Mouse (Mus musculus) heart, embryonic 15.5 days (tissue): Measurements from ENCODE around the gene Lhfpl2. TPM values are rescaled to one million over a fixed set of nuclear protein-coding genes. Genes with fewer than 3 reads are reported as not detected.

Experiments
- ATAC-seq: fragments of 200-750 bp; cut with Nextera tagmentation; replicated peaks from 2 replicates; pipeline ENCODE4 v1.8.0; 2017; ENCODE audit warnings: low read depth, moderate TSS enrichment; ENCODE audit not compliant: insufficient number of reproducible peaks, insufficient read depth, low FRiP score
- H3K27ac ChIP-seq: fragments of 300-500 bp; sonication (generic); 2 replicates; pipeline ENCODE4 v1.5.1; 2015; ENCODE audit warnings: mild to moderate bottlenecking, inconsistent platforms
- H3K27me3 ChIP-seq: fragments of 300-500 bp; sonication (generic); 2 replicates; pipeline ENCODE4 v1.6.1; 2015; ENCODE audit warnings: inconsistent platforms
- H3K36me3 ChIP-seq: fragments of 300-500 bp; sonication (generic); 2 replicates; pipeline ENCODE4 v1.6.1; 2015; ENCODE audit warnings: mild to moderate bottlenecking, inconsistent platforms
- H3K4me1 ChIP-seq: fragments of 300-500 bp; sonication (generic); replicated peaks from 2 replicates; pipeline ENCODE4 v1.6.1; 2015; ENCODE audit warnings: inconsistent platforms
- H3K4me2 ChIP-seq: fragments of 300-500 bp; sonication (generic); 2 replicates; pipeline ENCODE4 v1.6.1; 2015; ENCODE audit warnings: inconsistent platforms, mild to moderate bottlenecking, moderate library complexity
- H3K4me3 ChIP-seq: fragments of 300-500 bp; sonication (generic); 2 replicates; pipeline ENCODE4 v1.5.1; 2015; ENCODE audit warnings: mild to moderate bottlenecking, inconsistent platforms
- H3K9ac ChIP-seq: fragments of 300-500 bp; sonication (generic); 2 replicates; pipeline ENCODE4 v1.6.1; 2015; ENCODE audit warnings: mild to moderate bottlenecking, inconsistent platforms
- H3K9me3 ChIP-seq: fragments of 300-500 bp; sonication (generic); replicated peaks from 2 replicates; pipeline ENCODE4 v1.6.1; 2016; ENCODE audit warnings: inconsistent platforms
- WGBS: fragments of 180-500 bp; shearing (Covaris S2); methylation state at CpG from one replicate; pipeline ENCODE4 v1.1.7; 2015; ENCODE audit warnings: mixed read lengths; 5-methylcytosine and 5-hydroxymethylcytosine counted together
- polyA plus RNA-seq: library from polyadenylated mRNA; unstranded; fragments of >200 nt; fragmentation: Nextera tagmentation; extraction: Ambion mirVana; gene quantifications from 2 replicates; pipeline ENCODE4 v1.2.1, GENCODE M21; 2015

Lhfpl2 gene
- polyA plus RNA-seq, 1 experiment from 2014 or later, result 24.9 TPM

DNA sequence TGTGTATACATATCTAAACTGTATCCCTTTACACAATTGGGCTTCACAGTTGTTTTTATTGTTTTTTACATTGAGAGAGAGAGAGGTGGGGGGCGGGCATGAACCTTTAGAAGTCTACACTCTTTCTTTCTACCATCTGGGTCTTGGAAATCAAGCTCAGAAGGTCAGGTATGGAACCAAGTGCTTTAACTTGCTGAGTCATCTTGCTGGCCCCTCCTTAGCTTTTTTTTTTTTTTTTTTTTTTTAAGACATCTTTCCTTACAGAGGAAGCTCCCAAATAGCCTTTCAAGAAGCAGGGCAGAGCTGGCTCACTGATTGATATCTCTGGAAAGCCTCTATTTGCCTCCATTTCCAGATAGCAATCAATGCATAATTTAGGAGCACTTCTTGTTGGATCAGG, 10.7 kb downstream of the Lhfpl2 start:
- no peak overlapping the region for H3K9ac ChIP-seq
- WGBS, result 98% methylated on average over 1 of the region's 1 CpGs
- H3K4me1 ChIP-seq, result peaks cover 42% of the 10 kb centered on the region
- H3K27ac ChIP-seq, result no peak overlapping the region
- no peaks in the 10 kb centered on the region for H3K36me3 ChIP-seq
- no peak overlapping the region for H3K4me2 ChIP-seq
- H3K9me3 ChIP-seq, result no peaks in the 10 kb centered on the region
- no peaks in the 10 kb centered on the region for H3K27me3 ChIP-seq
- no peak overlapping the region for H3K4me3 ChIP-seq
- no peak for ATAC-seq

DNA sequence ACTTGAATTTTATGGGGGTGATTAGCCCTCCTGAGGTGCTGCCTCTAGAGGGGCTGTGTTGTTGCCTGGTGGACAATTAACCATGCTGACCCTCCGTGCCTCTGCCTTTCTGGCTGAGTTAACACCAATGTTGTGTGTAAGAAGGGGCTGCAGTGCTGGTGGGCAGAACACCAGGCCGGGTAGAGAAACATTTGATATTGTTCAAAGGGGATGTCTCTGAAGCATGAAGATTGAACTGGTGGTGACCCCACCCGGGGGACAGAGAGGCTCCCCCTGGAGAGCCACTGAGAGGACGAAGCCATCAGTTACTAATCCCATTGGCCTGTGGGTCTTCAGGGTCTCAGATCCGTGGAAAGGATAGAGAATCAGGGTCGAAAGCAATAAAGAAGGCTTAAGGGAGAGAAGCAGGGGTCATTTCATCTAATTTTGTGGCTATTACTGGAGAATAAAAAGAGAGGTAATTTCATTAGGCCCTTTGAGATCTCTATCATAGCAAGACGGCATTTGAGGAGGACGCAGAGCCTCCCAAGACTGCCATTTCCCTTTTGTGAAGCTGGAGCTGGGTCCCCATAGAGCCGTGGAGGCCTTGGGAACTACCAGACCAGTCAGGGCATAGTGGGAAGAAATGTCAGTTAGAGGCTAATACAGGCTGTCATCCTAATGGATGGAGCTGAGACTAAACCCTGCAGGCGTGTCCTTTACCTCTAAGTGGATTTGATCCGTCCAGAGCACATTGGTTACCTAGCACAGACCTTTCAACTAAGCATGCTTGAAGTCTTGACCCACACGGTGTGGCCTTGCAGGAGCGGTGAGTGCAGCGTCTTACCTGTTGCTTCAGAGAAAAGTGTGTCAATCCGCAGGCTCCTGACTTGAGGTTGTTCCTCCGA, 12.1 kb downstream of the Lhfpl2 start:
- Histone ChIP-seq H3K4me3 (no peak overlapping the region), H3K9ac (no peak overlapping the region), H3K36me3 (no peaks in the 10 kb centered on the region), H3K4me1 (peaks cover 38% of the 10 kb centered on the region), H3K9me3 (no peaks in the 10 kb centered on the region), H3K27ac (no peak overlapping the region), H3K27me3 (no peaks in the 10 kb centered on the region), H3K4me2 (no peak overlapping the region)
- ATAC-seq, result no peak
- WGBS, result 85% methylated on average over 16 of the region's 16 CpGs

- H3K27ac ChIP-seq, result no peak overlapping the region
- ATAC-seq, result no peak
- H3K4me2 ChIP-seq, result no peak overlapping the region
- H3K9ac ChIP-seq, result no peak overlapping the region
- H3K4me3 ChIP-seq, result no peak overlapping the region
- peaks cover 32% of the 10 kb centered on the region for H3K4me1 ChIP-seq
- no peaks in the 10 kb centered on the region for H3K36me3 ChIP-seq
- 88% methylated on average over 3 of the region's 3 CpGs for WGBS
- H3K27me3 ChIP-seq, result no peaks in the 10 kb centered on the region
- no peaks in the 10 kb centered on the region for H3K9me3 ChIP-seq
Observed at GRCm38 (mm10) chr13:94070308-94070619, 12.7 kb downstream of the Lhfpl2 start.

- Histone ChIP-seq H3K27ac (no peak overlapping the region), H3K4me1 (peaks cover 27% of the 10 kb centered on the region)
- 63% methylated on average over 3 of the region's 3 CpGs for WGBS
Observed at GRCm38 (mm10) chr13:94070927-94071326, 13.3 kb downstream of the Lhfpl2 start.

DNA sequence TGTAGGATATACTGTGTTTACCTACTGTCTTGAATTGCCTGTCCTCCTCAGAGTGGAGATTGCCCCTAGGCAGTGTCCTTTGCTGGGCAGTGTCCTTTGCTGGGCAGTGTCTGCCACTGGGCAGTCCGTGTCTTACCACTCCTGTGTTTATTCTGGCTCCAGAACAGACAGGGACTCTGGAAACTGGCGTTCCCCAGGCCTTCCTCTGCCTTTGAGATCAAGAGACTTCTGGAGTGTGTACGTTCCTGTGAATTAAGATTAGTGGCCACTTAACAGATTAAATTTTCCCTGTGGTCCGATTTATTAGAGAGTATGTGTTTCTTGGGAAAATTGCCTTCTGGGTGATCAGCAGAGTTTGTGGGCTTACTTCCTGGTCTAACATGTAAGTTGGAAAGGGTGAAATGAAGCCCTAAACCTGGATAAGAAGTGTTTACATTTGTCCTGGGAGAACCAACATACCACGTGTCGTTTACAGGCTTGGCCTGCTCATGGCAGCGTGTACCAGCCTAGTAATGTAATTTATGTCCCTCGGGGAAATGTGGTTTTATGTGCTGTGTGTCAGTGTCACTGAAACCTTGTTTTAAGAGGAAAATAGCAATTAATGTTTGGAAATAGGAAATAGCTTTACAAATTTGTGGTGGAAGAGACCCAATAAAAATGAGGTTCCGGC, 15.6 kb downstream of the Lhfpl2 start:
- Histone ChIP-seq H3K4me1 (peaks cover 19% of the 10 kb centered on the region), H3K27me3 (no peaks in the 10 kb centered on the region), H3K9ac (no peak overlapping the region), H3K9me3 (no peaks in the 10 kb centered on the region), H3K27ac (no peak overlapping the region), H3K4me3 (no peak overlapping the region), H3K4me2 (no peak overlapping the region), H3K36me3 (no peaks in the 10 kb centered on the region)
- 54% methylated on average over 9 of the region's 9 CpGs for WGBS
- ATAC-seq, result no peak

More at GRCm38 (mm10) chr13:94070927-94071326, 13.3 kb downstream of the Lhfpl2 start:
- Histone ChIP-seq H3K4me3 (no peak overlapping the region), H3K36me3 (no peaks in the 10 kb centered on the region), H3K27me3 (no peaks in the 10 kb centered on the region), H3K9ac (no peak overlapping the region), H3K9me3 (no peaks in the 10 kb centered on the region), H3K4me2 (no peak overlapping the region)
- ATAC-seq, result no peak

GRCm38 (mm10) chr13:94073716-94074115, 16.1 kb downstream of the Lhfpl2 start:
- Histone ChIP-seq H3K27me3 (no peaks in the 10 kb centered on the region), H3K4me1 (peaks cover 19% of the 10 kb centered on the region), H3K9me3 (no peaks in the 10 kb centered on the region), H3K9ac (no peak overlapping the region), H3K36me3 (no peaks in the 10 kb centered on the region), H3K4me2 (no peak overlapping the region), H3K27ac (no peak overlapping the region), H3K4me3 (no peak overlapping the region)
- no peak; the same call in 1 of the 2 replicates for ATAC-seq
- 62% methylated on average over 5 of the region's 5 CpGs for WGBS

DNA sequence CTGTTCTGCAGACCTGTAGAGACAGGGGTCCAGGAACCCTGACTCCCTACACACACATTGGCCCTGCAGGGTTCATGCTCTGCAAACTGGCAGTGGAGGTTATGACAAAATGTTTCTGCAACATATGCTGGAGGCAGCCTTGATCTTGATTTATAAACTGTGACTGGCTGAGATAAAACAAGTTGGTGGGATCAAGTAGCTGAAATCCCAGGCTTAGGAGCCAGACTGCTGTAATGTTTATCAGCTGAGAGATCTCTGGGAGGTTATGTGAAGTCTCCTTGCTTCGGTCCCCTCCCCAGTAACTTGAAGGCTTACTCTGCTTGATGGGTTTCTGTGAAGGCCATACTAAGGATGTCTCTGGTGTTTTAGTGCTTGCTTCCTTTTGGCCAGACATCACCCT, 17.6 kb downstream of the Lhfpl2 start:
- 43% methylated on average over 1 of the region's 1 CpGs for WGBS
- no peak for ATAC-seq
- Histone ChIP-seq H3K9ac (no peak overlapping the region), H3K4me3 (no peak overlapping the region), H3K27ac (no peak overlapping the region), H3K27me3 (no peaks in the 10 kb centered on the region), H3K36me3 (peaks cover 8% of the 10 kb centered on the region; the same call in 1 of the 2 replicates), H3K4me1 (peaks cover 17% of the 10 kb centered on the region), H3K4me2 (no peak overlapping the region), H3K9me3 (no peaks in the 10 kb centered on the region)

DNA sequence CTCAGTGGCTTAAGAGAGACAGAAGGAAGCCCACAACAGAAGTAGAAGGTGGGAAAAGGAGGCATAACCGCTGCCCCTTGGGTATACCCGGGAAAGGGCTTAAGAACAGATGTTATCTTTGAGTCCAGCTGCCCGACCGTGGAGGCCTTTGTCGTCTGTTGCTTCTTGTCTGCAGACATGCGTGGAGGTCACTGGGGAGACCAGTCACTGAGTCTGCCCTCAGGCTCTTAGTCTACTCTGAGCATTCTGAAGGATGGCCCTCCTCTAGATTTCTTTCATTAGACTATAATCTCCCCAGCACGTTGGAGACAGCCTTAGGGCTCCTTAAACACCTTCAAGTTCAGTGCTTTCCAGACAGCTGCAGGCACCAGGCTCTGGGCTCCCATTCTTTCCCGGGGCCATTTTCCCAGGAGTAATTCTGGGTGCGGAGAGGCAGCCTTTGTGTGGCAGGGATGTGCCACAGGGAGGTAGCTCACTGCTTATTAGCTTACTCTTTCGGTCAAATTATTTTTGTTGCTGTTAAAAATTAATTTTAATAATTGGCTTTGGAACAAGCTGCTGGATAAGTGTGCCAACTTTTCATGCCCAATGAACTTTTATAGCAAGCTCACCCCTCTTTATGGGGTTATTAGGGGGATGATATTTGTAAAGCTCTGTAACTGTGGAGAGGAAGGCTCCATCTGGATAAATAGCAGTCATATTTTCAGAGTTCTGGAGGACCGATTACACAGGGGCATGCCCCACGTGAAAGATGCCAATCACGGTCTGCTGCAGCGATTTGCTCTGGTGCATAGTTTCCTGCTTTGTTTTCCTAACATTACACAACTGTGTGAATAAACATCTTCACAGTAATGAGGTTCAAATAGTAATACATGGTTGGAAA, 19.8 kb downstream of the Lhfpl2 start:
- H3K27me3 ChIP-seq, result no peaks in the 10 kb centered on the region
- WGBS, result 65% methylated on average over 14 of the region's 14 CpGs
- H3K9ac ChIP-seq, result no peak overlapping the region
- peaks cover 8% of the 10 kb centered on the region; the same call in 1 of the 2 replicates for H3K36me3 ChIP-seq
- ATAC-seq, result no peak
- H3K4me3 ChIP-seq, result no peak overlapping the region
- no peaks in the 10 kb centered on the region for H3K9me3 ChIP-seq
- H3K4me1 ChIP-seq, result peaks cover 14% of the 10 kb centered on the region
- H3K4me2 ChIP-seq, result no peak overlapping the region
- H3K27ac ChIP-seq, result no peak overlapping the region

- Histone ChIP-seq H3K9ac (no peak overlapping the region), H3K27me3 (no peaks in the 10 kb centered on the region), H3K4me2 (no peak overlapping the region), H3K9me3 (no peaks in the 10 kb centered on the region), H3K36me3 (peaks cover 8% of the 10 kb centered on the region; the same call in 1 of the 2 replicates), H3K4me1 (no peaks in the 10 kb centered on the region), H3K27ac (no peak overlapping the region), H3K4me3 (no peak overlapping the region)
- WGBS, result 55% methylated on average over 8 of the region's 8 CpGs
- ATAC-seq, result no peak
Observed at GRCm38 (mm10) chr13:94083196-94083595, 25.6 kb downstream of the Lhfpl2 start.

DNA sequence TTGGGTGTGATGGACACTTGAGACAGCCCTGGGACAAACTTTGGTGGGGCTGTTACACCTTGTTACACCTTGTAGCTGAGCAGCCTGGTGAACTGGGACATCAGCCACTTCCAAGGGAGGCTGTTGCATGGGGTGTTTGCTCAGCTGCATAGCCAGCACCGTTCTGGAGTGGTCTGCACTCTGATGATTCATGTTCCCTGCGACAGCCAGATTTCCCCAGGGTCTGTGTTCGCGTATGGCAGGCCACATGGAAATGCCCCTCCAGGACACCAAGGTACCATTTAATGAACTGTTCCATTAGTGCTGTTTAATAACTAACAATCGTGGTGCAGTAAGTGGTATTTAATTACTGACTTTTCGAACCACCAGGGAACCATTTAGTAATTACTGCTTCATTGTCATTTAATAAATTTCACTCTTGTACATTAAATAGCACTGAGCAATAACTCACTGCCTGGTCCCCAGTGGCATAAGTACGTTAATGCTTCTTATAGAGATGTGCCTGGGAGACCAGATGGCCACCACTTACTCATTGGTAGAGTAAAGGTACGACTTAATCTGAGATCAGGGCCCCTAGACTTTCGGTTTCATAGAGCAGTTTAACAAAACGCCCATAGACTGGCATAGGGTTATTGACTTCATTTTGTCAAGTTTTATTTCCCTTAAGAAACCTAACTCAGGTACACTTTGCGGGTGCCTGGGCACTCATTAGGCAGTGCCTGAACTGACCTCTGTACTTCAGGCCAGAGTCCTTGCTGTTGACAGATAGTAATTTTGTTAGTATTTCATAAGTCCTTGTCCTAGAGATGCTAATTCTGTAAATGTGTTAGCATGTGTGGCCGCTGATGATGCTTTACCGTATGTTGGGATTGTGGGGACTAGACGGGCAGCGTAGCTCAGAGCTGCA, 26.9 kb downstream of the Lhfpl2 start:
- WGBS, result 80% methylated on average over 15 of the region's 15 CpGs
- H3K9me3 ChIP-seq, result no peaks in the 10 kb centered on the region
- peaks cover 4% of the 10 kb centered on the region; the same call in 1 of the 2 replicates for H3K36me3 ChIP-seq
- no peak overlapping the region for H3K4me2 ChIP-seq
- peaks cover 2% of the 10 kb centered on the region; the same call in 1 of the 2 replicates for H3K4me1 ChIP-seq
- no peak overlapping the region for H3K27ac ChIP-seq
- H3K4me3 ChIP-seq, result no peak overlapping the region
- H3K9ac ChIP-seq, result no peak overlapping the region
- H3K27me3 ChIP-seq, result no peaks in the 10 kb centered on the region
- no peak for ATAC-seq
